Mouse (Mus musculus) C2C12 (cell line): Measurements from ENCODE around the gene Ptov1. TPM values are rescaled to one million over a fixed set of nuclear protein-coding genes. Genes with fewer than 3 reads are reported as not detected.
A peak's percentile ranks its signal among the peaks of the same experiment; 100 is the strongest.

Experiments used
- H3K27me3 ChIP-seq: one replicate; pipeline ENCODE4 v1.6.1; 2011; ENCODE audit not compliant: control insufficient read depth, insufficient read depth, insufficient read length
- H3K36me3 ChIP-seq: one replicate; pipeline ENCODE4 v1.6.1; 2011; ENCODE audit not compliant: control insufficient read depth, insufficient read depth
- H3K4me3 ChIP-seq: one replicate; pipeline ENCODE4 v1.5.1; 2011; ENCODE audit warnings: mild to moderate bottlenecking, control low read depth; ENCODE audit not compliant: poor library complexity, insufficient read depth, severe bottlenecking
- H3K79me2 ChIP-seq: one replicate; pipeline ENCODE4 v1.6.1; 2011; ENCODE audit not compliant: control insufficient read depth, insufficient read depth
- H3K79me3 ChIP-seq: one replicate; pipeline ENCODE4 v1.6.1; 2011; ENCODE audit warnings: low read depth, control low read depth
- H3ac ChIP-seq: one replicate; pipeline ENCODE3; 2011; ENCODE audit warnings: low read depth; ENCODE audit not compliant: control insufficient read depth, insufficient read length
- CEBPB ChIP-seq: IDR thresholded peaks from one replicate; pipeline ENCODE4 v1.6.1; 2011; ENCODE audit warnings: low read depth, mild to moderate bottlenecking, control low read depth, moderate library complexity
- CTCF ChIP-seq: IDR thresholded peaks from one replicate; pipeline ENCODE4 v1.5.1; 2011; ENCODE audit not compliant: control insufficient read depth, insufficient read depth, insufficient read length
- FOSL1 ChIP-seq: IDR thresholded peaks from one replicate; pipeline ENCODE4 v1.8.0; 2011; ENCODE audit warnings: mild to moderate bottlenecking, low read length; ENCODE audit not compliant: poor library complexity, insufficient read depth, severe bottlenecking
- MAX ChIP-seq: IDR thresholded peaks from one replicate; pipeline ENCODE4 v1.6.1; 2011; ENCODE audit warnings: mild to moderate bottlenecking, control low read depth
- MYOD1 ChIP-seq: IDR thresholded peaks from one replicate; pipeline ENCODE4 v1.6.1; 2011; ENCODE audit warnings: low read depth; ENCODE audit not compliant: control insufficient read depth, insufficient read length
- MYOG ChIP-seq: IDR thresholded peaks from one replicate; pipeline ENCODE4 v1.6.1; 2011; ENCODE audit not compliant: control insufficient read depth, insufficient read length; ENCODE audit errors: extremely low read depth
- USF1 ChIP-seq: IDR thresholded peaks from one replicate; pipeline ENCODE4 v1.6.1; 2011; ENCODE audit warnings: low read depth, mild to moderate bottlenecking, control low read depth, moderate library complexity
- polyA plus RNA-seq: library from polyadenylated mRNA; unstranded; fragments of >200 nt; fragmentation: generic; extraction: Trizol; gene quantifications from one replicate; pipeline ENCODE4 v1.2.1, GENCODE M21; 2012; ENCODE audit warnings: missing spikeins

Gene Ptov1
- polyA plus RNA-seq, 1 experiment = 221 TPM

DNA sequence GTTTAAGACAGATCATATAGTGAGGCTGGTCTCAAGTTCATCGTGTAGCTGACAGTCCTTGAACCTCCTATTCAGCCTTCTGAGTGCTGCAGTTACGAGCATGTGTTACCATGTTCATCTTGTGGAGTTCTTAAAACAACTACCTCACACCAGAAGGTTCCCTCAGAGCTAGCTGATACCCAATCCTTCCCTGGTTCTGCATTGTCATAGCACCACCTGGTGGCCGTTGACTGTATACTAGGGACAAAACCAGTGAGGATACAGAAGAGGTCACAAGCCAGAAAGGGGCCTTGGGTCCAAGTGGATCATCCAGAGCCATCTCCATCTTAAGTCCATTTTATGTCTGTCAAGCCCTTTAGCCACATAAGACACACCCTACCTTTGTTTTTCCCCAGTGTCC, 44.7 kb downstream of the Ptov1 start:
- TF ChIP-seq USF1 (no peak), MYOD1 (no peak), CEBPB (no peak), CTCF (peak; percentile 22)
- Histone ChIP-seq H3ac (no peak overlapping the region), H3K4me3 (no peak overlapping the region), H3K27me3 (no peaks in the 10 kb centered on the region), H3K36me3 (peaks cover 36% of the 10 kb centered on the region), H3K79me3 (peaks cover 91% of the 10 kb centered on the region), H3K79me2 (peaks cover 100% of the 10 kb centered on the region)

DNA sequence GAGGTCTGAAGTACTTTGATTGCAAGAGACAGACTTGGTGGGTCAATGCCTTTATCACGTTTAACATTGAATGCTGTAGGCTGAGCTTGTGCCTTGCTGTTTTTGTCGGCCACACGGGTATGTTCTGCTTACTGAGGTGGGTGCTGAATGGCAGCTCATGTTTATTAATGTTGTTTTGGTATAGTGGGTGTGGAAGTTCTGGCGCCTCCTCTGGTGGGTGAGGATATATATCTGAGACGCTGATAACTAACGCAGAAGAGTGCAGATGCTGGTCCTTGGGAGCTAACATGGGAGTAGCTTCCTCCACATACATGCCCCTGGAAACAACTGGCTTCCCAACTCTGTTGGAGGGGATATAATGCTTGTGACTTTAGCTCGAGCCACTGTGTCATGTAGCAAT, 46.2 kb downstream of the Ptov1 start:
- Histone ChIP-seq H3K27me3 (no peaks in the 10 kb centered on the region), H3ac (no peak overlapping the region), H3K4me3 (no peak overlapping the region), H3K36me3 (peaks cover 43% of the 10 kb centered on the region), H3K79me3 (peaks cover 96% of the 10 kb centered on the region), H3K79me2 (peaks cover 100% of the 10 kb centered on the region)
- no peak for TF ChIP-seq MAX
- TF ChIP-seq FOSL1 = no peak
- no peak for TF ChIP-seq MYOD1
- TF ChIP-seq CEBPB = no peak

DNA sequence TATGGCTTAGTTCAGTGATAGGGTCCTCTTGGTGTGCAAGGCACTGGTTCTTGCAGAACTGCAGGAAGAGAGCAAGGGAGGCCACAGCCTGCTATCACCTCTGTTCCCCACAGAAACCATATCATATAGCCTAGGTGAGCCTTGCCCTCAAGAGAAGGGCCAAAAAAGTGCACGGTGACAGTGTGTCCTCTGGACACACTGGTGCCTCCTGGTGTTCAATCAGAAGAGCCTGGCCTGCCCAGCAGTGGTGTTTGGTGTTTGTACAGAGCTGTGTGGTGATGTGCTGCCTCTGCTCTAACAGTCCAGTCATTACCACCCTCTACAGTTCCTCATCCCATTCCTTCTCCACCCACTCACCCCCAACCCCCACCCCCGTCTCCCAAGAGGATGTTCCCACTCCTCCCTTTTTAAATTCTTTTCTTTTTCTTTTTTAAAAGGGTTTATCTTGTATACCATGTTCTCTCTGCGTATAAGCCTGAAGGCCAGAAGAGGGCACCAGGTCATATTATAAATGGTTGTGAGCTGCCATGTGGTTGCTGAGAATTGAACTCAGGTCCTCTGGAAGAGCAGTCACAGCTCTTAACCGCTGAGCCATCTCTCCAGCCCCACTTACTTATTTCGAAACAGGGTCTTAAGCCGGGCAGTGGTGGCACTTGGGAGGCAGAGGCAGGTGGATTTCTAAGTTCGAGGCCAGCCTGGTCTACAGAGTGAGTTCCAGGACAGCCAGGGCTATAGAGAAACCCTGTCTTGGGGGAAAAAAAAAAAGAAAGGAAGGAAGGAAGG, 47.7 kb downstream of the Ptov1 start:
- TF ChIP-seq MYOD1 (no peak), CEBPB (no peak), FOSL1 (no peak), MYOG (no peak), USF1 (no peak), MAX (no peak), CTCF (no peak)
- peaks cover 39% of the 10 kb centered on the region for H3K36me3 ChIP-seq
- H3K27me3 ChIP-seq = no peaks in the 10 kb centered on the region
- H3K79me2 ChIP-seq = peaks cover 100% of the 10 kb centered on the region
- H3K79me3 ChIP-seq = peaks cover 96% of the 10 kb centered on the region
- no peak overlapping the region for H3K4me3 ChIP-seq
- H3ac ChIP-seq = no peak overlapping the region

DNA sequence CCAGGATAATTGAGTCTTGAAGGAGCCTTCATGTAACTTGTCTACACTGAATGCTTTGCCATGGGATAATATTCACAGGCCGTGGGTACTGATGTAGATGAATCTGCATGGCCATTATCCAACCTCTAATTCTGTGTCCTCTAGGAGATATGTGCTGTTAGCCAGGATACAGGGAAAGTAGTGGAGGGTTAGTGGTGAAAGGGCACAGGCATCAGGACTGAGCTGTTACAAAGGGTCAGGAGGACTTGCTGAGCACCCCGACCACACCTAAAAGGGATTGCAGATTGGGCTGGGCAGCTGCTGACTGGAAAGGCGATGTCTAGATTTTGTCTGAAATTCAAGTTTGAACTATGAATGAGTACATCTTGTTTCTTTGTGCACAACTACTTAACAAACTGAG, 49.1 kb downstream of the Ptov1 start:
- Histone ChIP-seq H3K4me3 (no peak overlapping the region), H3K27me3 (no peaks in the 10 kb centered on the region), H3K36me3 (peaks cover 37% of the 10 kb centered on the region), H3K79me3 (peaks cover 88% of the 10 kb centered on the region), H3ac (no peak overlapping the region), H3K79me2 (peaks cover 92% of the 10 kb centered on the region)
- TF ChIP-seq MYOD1 = no peak
- no peak for TF ChIP-seq CEBPB
- TF ChIP-seq MYOG = no peak
- TF ChIP-seq CTCF = no peak
- no peak for TF ChIP-seq MAX
- no peak for TF ChIP-seq FOSL1
- TF ChIP-seq USF1 = no peak

DNA sequence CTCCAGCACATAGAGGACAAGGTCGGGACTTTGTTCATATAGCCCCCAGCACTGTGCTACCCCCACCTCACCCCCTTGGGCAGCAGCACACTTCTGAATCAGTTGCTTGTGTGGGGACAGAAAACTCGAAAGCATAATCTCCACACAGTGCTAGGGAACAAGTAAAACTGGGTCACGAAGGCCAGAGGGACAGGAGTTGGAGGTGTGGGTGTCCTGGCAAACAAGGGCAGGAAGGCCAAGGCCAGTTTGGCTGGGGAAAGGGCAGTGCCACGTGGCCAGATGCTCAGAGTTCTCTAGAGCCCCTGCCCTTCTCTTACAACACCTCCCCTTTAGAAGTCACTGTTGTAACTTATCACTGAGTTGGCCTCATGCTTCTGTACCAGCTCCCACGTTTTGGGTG, 49.7 kb downstream of the Ptov1 start:
- no peaks in the 10 kb centered on the region for H3K27me3 ChIP-seq
- H3K79me3 ChIP-seq = peaks cover 81% of the 10 kb centered on the region
- H3K79me2 ChIP-seq = peaks cover 90% of the 10 kb centered on the region
- peaks cover 32% of the 10 kb centered on the region for H3K36me3 ChIP-seq
- no peak overlapping the region for H3ac ChIP-seq
- TF ChIP-seq USF1 (peak; percentile 4), CTCF (no peak)
- no peak overlapping the region for H3K4me3 ChIP-seq

DNA sequence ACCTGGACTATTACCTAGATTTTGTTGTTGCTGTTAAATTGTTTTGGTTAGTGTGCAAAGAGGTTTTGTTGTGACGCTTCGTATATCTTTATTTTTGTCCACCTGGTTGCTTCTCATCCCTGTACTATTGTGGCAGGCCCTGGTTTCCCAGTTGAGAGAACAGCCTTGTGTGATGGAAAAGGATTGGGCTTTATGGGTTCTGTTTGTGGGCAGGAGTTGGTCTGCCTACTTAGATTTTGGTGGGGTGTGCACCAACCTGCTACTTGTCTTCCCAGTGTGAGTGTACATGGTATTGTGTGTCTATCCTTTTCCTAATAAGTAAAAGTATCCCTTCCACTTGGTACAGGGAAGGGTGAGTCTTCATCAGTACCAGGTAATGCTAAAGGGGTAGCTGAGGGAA, 50.2 kb downstream of the Ptov1 start:
- H3K36me3 ChIP-seq = peaks cover 36% of the 10 kb centered on the region
- TF ChIP-seq CTCF = no peak
- no peak for TF ChIP-seq USF1
- TF ChIP-seq MYOG = no peak
- no peak for TF ChIP-seq CEBPB
- no peaks in the 10 kb centered on the region for H3K27me3 ChIP-seq
- H3K79me2 ChIP-seq = peaks cover 90% of the 10 kb centered on the region
- no peak overlapping the region for H3K4me3 ChIP-seq
- peaks cover 79% of the 10 kb centered on the region for H3K79me3 ChIP-seq
- peak overlapping the region; percentile 47 for H3ac ChIP-seq
